Mouse (Mus musculus): ENCODE results near the gene Gnmt.

GRCm38 (mm10) chr17:46728496-46728895 is 472 bp downstream of the Gnmt start:
- TF ChIP-seq ELF1 (IDR thresholded peaks at IDR 0.05; ENCODE audit: low read depth, low read length) (no peak), NRF1 (IDR thresholded peaks at IDR 0.05; ENCODE audit: insufficient read depth, low read depth, low read length, poor library complexity, severe bottlenecking) (no peak), CTCF (IDR thresholded peaks at IDR 0.05 in 2 of 3, conservative IDR thresholded peaks at IDR 0.05 in 1 of 3; ENCODE audit: control insufficient read depth in 1 of 3, insufficient read depth in 1 of 3, low read depth in 2 of 3, low read length in 3 of 3, poor library complexity in 1 of 3, severe bottlenecking in 1 of 3) (no peak), USF2 (IDR thresholded peaks at IDR 0.05; ENCODE audit: borderline replicate concordance in 1 of 2, insufficient read depth in 1 of 2, low read depth in 1 of 2, low read length in 2 of 2) (no peak), EP300 (IDR thresholded peaks at IDR 0.05; ENCODE audit: low read depth in 1 of 2, low read length in 2 of 2) (no peak), TCF12 (IDR thresholded peaks at IDR 0.05; ENCODE audit: low read depth, low read length) (no peak)
